Mouse (Mus musculus) heart, embryonic 15.5 days (tissue): ENCODE results near the gene Gm5475. TPM values are rescaled to one million over a fixed set of nuclear protein-coding genes. Genes with fewer than 3 reads are reported as not detected.
A peak's percentile ranks its signal among the peaks of the same experiment; 100 is the strongest.

ENCODE experiments used
- ATAC-seq: fragments of 200-750 bp; cut with Nextera tagmentation; replicated peaks from 2 replicates; pipeline ENCODE4 v1.8.0; 2017; ENCODE audit warnings: low read depth, moderate TSS enrichment; ENCODE audit not compliant: insufficient number of reproducible peaks, insufficient read depth, low FRiP score
- H3K27ac ChIP-seq: fragments of 300-500 bp; sonication (generic); 2 replicates; pipeline ENCODE4 v1.5.1; 2015; ENCODE audit warnings: mild to moderate bottlenecking, inconsistent platforms
- H3K27me3 ChIP-seq: fragments of 300-500 bp; sonication (generic); 2 replicates; pipeline ENCODE4 v1.6.1; 2015; ENCODE audit warnings: inconsistent platforms
- H3K36me3 ChIP-seq: fragments of 300-500 bp; sonication (generic); 2 replicates; pipeline ENCODE4 v1.6.1; 2015; ENCODE audit warnings: mild to moderate bottlenecking, inconsistent platforms
- H3K4me1 ChIP-seq: fragments of 300-500 bp; sonication (generic); replicated peaks from 2 replicates; pipeline ENCODE4 v1.6.1; 2015; ENCODE audit warnings: inconsistent platforms
- H3K4me2 ChIP-seq: fragments of 300-500 bp; sonication (generic); 2 replicates; pipeline ENCODE4 v1.6.1; 2015; ENCODE audit warnings: inconsistent platforms, mild to moderate bottlenecking, moderate library complexity
- H3K4me3 ChIP-seq: fragments of 300-500 bp; sonication (generic); 2 replicates; pipeline ENCODE4 v1.5.1; 2015; ENCODE audit warnings: mild to moderate bottlenecking, inconsistent platforms
- H3K9ac ChIP-seq: fragments of 300-500 bp; sonication (generic); 2 replicates; pipeline ENCODE4 v1.6.1; 2015; ENCODE audit warnings: mild to moderate bottlenecking, inconsistent platforms
- H3K9me3 ChIP-seq: fragments of 300-500 bp; sonication (generic); replicated peaks from 2 replicates; pipeline ENCODE4 v1.6.1; 2016; ENCODE audit warnings: inconsistent platforms
- WGBS: fragments of 180-500 bp; shearing (Covaris S2); methylation state at CpG from one replicate; pipeline ENCODE4 v1.1.7; 2015; ENCODE audit warnings: mixed read lengths; 5-methylcytosine and 5-hydroxymethylcytosine counted together
- polyA plus RNA-seq: library from polyadenylated mRNA; unstranded; fragments of >200 nt; fragmentation: Nextera tagmentation; extraction: Ambion mirVana; gene quantifications from 2 replicates; pipeline ENCODE4 v1.2.1, GENCODE M21; 2015

Gm5475 gene
- polyA plus RNA-seq, 1 experiment from 2014 or later = not detected

GRCm38 (mm10) chr15:100424396-100425122 is 2.6 kb downstream of the Gm5475 start, which contains the start of gene Slc11a2:
Gene Slc11a2 (minus strand): TSS chr15:100425072.
- Histone ChIP-seq H3K4me2 (peak within 1 kb of the TSS; percentile 97), H3K9ac (peak within 1 kb of the TSS; percentile 51), H3K27ac (no peak within 1 kb of the TSS), H3K4me1 (peaks cover 31% of the 10 kb centered on the region), H3K9me3 (no peaks in the 10 kb centered on the region), H3K4me3 (peak within 1 kb of the TSS; percentile 72), H3K27me3 (peaks cover 18% of the 10 kb centered on the region), H3K36me3 (no peaks in the 10 kb centered on the region)
- 26% methylated on average over 17 of the region's 17 CpGs for WGBS
- no peak for ATAC-seq

- no peak for ATAC-seq
- H3K4me2 ChIP-seq = no peak overlapping the region
Observed at GRCm38 (mm10) chr15:100428296-100428905, 6.5 kb downstream of the Gm5475 start.

GRCm38 (mm10) chr15:100429959-100430565 is 8.1 kb downstream of the Gm5475 start:
- no peak for ATAC-seq
- Histone ChIP-seq H3K9ac (no peak overlapping the region), H3K27ac (no peak overlapping the region), H3K4me1 (peaks cover 6% of the 10 kb centered on the region), H3K9me3 (no peaks in the 10 kb centered on the region), H3K27me3 (peaks cover 9% of the 10 kb centered on the region), H3K4me2 (no peak overlapping the region), H3K4me3 (no peak overlapping the region), H3K36me3 (no peaks in the 10 kb centered on the region)
- WGBS = 65% methylated on average over 11 of the region's 11 CpGs

More at GRCm38 (mm10) chr15:100428296-100428905, 6.5 kb downstream of the Gm5475 start:
- WGBS = 61% methylated on average over 13 of the region's 13 CpGs
- H3K27me3 ChIP-seq = peaks cover 18% of the 10 kb centered on the region
- no peak overlapping the region for H3K4me3 ChIP-seq
- no peak overlapping the region for H3K27ac ChIP-seq
- H3K9ac ChIP-seq = no peak overlapping the region
- no peaks in the 10 kb centered on the region for H3K9me3 ChIP-seq
- peaks cover 13% of the 10 kb centered on the region for H3K4me1 ChIP-seq
- H3K36me3 ChIP-seq = no peaks in the 10 kb centered on the region

DNA sequence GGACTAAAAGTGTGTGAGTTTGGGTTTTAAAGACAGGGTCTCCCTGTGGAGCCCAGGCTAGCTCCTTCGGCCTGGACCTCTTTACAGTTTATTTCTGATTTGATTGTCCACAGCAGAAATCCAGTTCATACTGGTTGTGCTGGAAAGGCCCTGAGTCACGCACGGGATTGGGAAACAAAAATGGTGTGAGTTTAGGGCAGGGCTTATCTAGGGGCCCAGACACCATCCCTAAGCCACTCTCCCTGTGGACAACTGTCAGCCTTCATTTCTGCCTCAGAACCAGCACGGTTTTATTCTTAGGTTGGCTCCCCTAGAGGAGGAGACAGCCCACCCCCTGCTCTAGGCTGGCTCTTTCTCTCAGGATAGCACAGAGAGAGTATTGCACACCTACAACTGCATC is 11.3 kb downstream of the Gm5475 start:
- H3K27me3 ChIP-seq = no peaks in the 10 kb centered on the region
- peaks cover 7% of the 10 kb centered on the region for H3K4me1 ChIP-seq
- no peak overlapping the region for H3K4me3 ChIP-seq
- H3K27ac ChIP-seq = no peak overlapping the region
- no peak overlapping the region for H3K4me2 ChIP-seq
- no peaks in the 10 kb centered on the region for H3K36me3 ChIP-seq
- H3K9ac ChIP-seq = no peak overlapping the region
- 54% methylated on average over 4 of the region's 4 CpGs for WGBS
- ATAC-seq = no peak
- H3K9me3 ChIP-seq = no peaks in the 10 kb centered on the region

DNA sequence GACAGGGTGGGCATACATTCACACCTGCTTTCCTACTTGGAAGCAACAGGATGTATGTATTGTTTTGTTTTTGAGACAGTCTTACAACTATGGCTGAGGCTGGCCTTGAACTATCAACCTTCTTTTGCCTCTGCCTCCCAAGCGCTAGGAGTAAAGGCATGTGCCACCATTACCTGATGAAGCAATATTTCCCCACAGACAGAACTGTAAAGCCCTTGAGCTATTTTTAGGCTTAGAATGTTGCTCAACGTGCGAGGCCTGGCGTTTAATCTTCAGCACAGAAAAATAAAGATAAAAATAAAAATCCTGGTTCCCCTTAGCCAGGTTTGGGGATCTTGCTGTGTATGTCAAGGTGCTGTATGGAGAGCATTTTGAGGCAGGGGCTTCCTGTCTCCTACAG is 14.2 kb downstream of the Gm5475 start:
- ATAC-seq = no peak
- peaks cover 3% of the 10 kb centered on the region; the same call in 1 of the 2 replicates for H3K4me1 ChIP-seq

DNA sequence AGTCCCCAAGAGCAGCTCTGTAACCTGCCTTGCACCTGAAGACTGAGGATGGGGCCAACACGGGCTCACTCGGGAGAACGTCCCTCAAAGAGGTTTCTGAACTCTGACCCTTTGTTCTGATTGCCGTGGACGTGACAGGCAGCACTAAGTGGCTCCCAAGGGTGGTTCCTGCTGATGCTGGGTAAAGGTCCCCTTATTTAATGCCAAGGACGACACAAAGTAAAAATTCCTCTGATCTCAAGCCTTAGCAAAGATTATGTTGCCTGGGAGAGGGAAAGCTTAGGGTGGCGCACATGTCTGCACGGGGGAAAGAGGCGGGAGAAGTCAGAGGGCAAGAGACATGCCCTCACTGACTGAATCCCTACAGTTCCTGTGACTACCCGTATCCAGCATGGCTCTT is 14.6 kb downstream of the Gm5475 start:
- H3K9me3 ChIP-seq = no peaks in the 10 kb centered on the region
- no peak overlapping the region for H3K4me2 ChIP-seq
- H3K27me3 ChIP-seq = no peaks in the 10 kb centered on the region
- WGBS = 61% methylated on average over 10 of the region's 10 CpGs
- H3K27ac ChIP-seq = 0 out of 2 replicates have a peak overlapping the region, but pooled peaks have one; percentile 15
- ATAC-seq = no peak
- H3K4me3 ChIP-seq = no peak overlapping the region
- no peaks in the 10 kb centered on the region for H3K36me3 ChIP-seq
- no peak overlapping the region for H3K9ac ChIP-seq
- peaks cover 3% of the 10 kb centered on the region; the same call in 1 of the 2 replicates for H3K4me1 ChIP-seq

More for the DNA sequence above, 14.2 kb downstream of the Gm5475 start:
- Histone ChIP-seq H3K4me3 (no peak overlapping the region), H3K27me3 (no peaks in the 10 kb centered on the region), H3K36me3 (no peaks in the 10 kb centered on the region), H3K9me3 (no peaks in the 10 kb centered on the region), H3K4me2 (no peak overlapping the region), H3K9ac (no peak overlapping the region), H3K27ac (0 out of 2 replicates have a peak overlapping the region, but pooled peaks have one; percentile 15)
- 39% methylated on average over 4 of the region's 4 CpGs for WGBS

GRCm38 (mm10) chr15:100443126-100443922 is 21.4 kb downstream of the Gm5475 start:
- Histone ChIP-seq H3K4me1 (peaks cover 6% of the 10 kb centered on the region), H3K9ac (peak overlapping the region; percentile 58), H3K4me3 (peak overlapping the region; percentile 51), H3K27ac (peak overlapping the region; percentile 80), H3K4me2 (peak overlapping the region; percentile 73), H3K36me3 (no peaks in the 10 kb centered on the region), H3K9me3 (no peaks in the 10 kb centered on the region), H3K27me3 (no peaks in the 10 kb centered on the region)
- peak; percentile 98 for ATAC-seq
- WGBS = under 1% methylated on average over 20 of the region's 31 CpGs

GRCm38 (mm10) chr15:100446887-100447286 is 24.9 kb downstream of the Gm5475 start:
- ATAC-seq = no peak
- Histone ChIP-seq H3K9ac (no peak overlapping the region), H3K4me2 (no peak overlapping the region), H3K27ac (no peak overlapping the region), H3K9me3 (no peaks in the 10 kb centered on the region), H3K36me3 (no peaks in the 10 kb centered on the region), H3K4me1 (peaks cover 6% of the 10 kb centered on the region), H3K27me3 (no peaks in the 10 kb centered on the region), H3K4me3 (no peak overlapping the region)
- 75% methylated on average over 2 of the region's 2 CpGs for WGBS

- no peak for ATAC-seq
- Histone ChIP-seq H3K27me3 (no peaks in the 10 kb centered on the region), H3K9me3 (no peaks in the 10 kb centered on the region), H3K9ac (no peak overlapping the region), H3K4me1 (peaks cover 6% of the 10 kb centered on the region), H3K27ac (no peak overlapping the region), H3K4me3 (no peak overlapping the region), H3K4me2 (no peak overlapping the region), H3K36me3 (no peaks in the 10 kb centered on the region)
- WGBS = 70% methylated on average over 4 of the region's 4 CpGs
Observed at GRCm38 (mm10) chr15:100448572-100448971, 26.6 kb downstream of the Gm5475 start.

DNA sequence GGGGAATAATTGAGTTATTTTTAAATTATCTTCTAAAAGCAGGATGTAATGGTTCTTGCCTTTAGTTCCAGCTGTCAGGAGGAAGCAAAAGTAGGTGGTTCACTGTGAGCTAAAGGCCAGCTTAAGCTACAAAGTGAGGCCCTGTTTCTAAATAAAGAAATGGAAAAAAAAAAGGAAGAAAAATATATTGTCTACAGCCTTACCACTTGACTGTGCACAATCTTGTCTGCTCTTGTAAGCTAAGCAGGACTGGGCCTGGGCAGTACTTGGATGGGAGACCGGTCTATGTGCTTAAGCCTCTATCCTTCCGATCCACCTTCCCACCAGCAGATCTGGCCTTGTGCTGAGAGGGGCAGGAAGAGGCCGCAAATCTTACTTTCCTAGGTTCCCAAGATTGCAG is 27.5 kb downstream of the Gm5475 start:
- no peak overlapping the region for H3K4me2 ChIP-seq
- H3K4me3 ChIP-seq = no peak overlapping the region
- whole genome bisulfite sequencing = 72% methylated on average over 3 of the region's 3 CpGs
- no peaks in the 10 kb centered on the region for H3K36me3 ChIP-seq
- H3K4me1 ChIP-seq = no peaks in the 10 kb centered on the region
- H3K9me3 ChIP-seq = no peaks in the 10 kb centered on the region
- no peak overlapping the region for H3K27ac ChIP-seq
- H3K27me3 ChIP-seq = no peaks in the 10 kb centered on the region
- no peak overlapping the region for H3K9ac ChIP-seq
- ATAC-seq = no peak

GRCm38 (mm10) chr15:100451245-100451644 is 29.3 kb downstream of the Gm5475 start:
- H3K9me3 ChIP-seq = no peaks in the 10 kb centered on the region
- no peaks in the 10 kb centered on the region for H3K4me1 ChIP-seq
- no peaks in the 10 kb centered on the region for H3K27me3 ChIP-seq
- no peak overlapping the region for H3K27ac ChIP-seq
- H3K4me2 ChIP-seq = no peak overlapping the region
- no peak overlapping the region for H3K9ac ChIP-seq
- H3K36me3 ChIP-seq = no peaks in the 10 kb centered on the region
- no peak for ATAC-seq
- 60% methylated on average over 16 of the region's 16 CpGs for WGBS
- H3K4me3 ChIP-seq = no peak overlapping the region
